Mouse (Mus musculus) testis, adult 2 months (tissue): ENCODE results near the gene Il6ra.

ENCODE experiments used
- CTCF ChIP-seq: fragments of 200-500 bp; IDR thresholded peaks from 2 replicates; pipeline ENCODE4 v1.5.1; 2012; ENCODE audit warnings: low read depth, mild to moderate bottlenecking, inconsistent platforms, low read length, moderate library complexity; ENCODE audit not compliant: control insufficient read depth, insufficient read depth, insufficient replicate concordance
- POLR2A ChIP-seq: fragments of 200-500 bp; IDR thresholded peaks from 2 replicates; pipeline ENCODE4 v1.6.1; 2012; ENCODE audit warnings: low read depth, mild to moderate bottlenecking, inconsistent platforms, low read length, moderate library complexity; ENCODE audit not compliant: control insufficient read depth

DNA sequence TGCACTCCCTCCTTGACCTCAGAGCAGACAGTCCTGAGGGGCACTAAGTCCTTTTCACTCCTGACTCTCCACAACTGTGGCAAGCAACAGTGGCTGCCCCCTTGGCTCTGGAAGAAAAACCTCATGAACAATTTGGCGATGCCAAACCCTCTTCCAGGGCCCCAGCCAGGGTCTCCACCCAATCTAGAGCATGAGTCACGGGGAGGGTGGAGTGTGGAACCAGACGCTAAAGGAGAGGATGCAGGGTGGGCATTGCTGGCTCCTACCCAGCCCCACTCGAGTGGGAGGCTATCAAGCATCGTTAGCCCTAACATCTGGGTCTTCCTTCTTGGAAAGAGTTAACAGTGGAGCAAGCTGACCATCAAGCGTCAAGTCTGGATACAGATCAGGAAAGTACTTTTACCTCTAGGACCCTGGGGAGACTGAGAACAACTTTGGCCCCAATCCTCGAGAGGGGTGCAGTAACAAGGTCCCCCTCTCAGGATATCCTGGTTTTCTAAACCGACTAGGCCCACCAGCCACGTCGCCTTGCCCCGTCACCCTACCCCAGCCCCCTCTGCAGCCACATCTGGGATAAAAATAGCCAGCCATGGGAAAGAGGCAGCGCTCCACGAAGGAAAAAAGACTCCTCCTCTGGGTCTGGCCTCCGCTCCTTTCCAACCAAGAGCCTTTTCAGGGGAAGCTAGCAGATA is 49.2 kb upstream of the Il6ra start:
- TF ChIP-seq CTCF = no peak
- no peak for TF ChIP-seq POLR2A
